ENCODE assay signal across 8 mouse cellular contexts in the genomic region with DNA sequence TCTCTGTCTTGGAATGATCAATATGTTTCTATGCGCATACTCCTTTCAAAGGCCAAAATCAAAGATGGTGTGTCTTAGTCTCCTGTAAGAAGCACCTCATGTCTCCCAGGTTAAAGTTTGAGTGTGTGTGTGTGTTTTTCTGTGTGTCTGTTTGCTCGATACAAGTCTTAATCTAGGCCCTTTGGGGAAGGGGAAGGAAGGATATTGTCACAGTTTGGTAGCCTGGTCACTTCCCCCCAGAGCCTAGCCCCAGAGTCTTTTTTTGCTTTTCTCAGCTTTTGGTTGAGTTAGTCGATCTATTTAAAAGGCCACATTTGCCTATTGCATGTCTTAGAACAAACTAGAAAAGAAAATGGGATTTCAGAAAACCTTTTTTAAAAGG. TPM values are rescaled to one million over a fixed set of nuclear protein-coding genes. Genes with fewer than 3 reads are reported as not detected.
DNase-seq lines count a peak whose midpoint lies in the region; ATAC-seq and TF ChIP-seq lines count a peak whose summit lies in the region.

No protein-coding gene starts in this region.

- no peaks in the 10 kb centered on the region for H3K9me3 ChIP-seq in heart, embryonic 13.5 days
- H3K9me3 ChIP-seq in ES-E14 (ENCODE audit: control insufficient read depth, insufficient read depth, low read depth, low read length): no peaks in the 10 kb centered on the region
- no peaks in the 10 kb centered on the region for H3K9me3 ChIP-seq in hindbrain, embryonic 12.5 days (replicated peaks)
- H3K9me3 ChIP-seq in midbrain, embryonic 11.5 days (ENCODE audit: control insufficient read depth, low read length): no peaks in the 10 kb centered on the region

- H3K4me1 ChIP-seq in heart, embryonic 13.5 days: peaks cover 28% of the 10 kb centered on the region
- H3K4me1 ChIP-seq in ES-E14 (ENCODE audit: control insufficient read depth in 2 of 2, insufficient read depth in 2 of 2, low read length in 2 of 2, poor library complexity in 1 of 2): peaks cover 14 to 27% of the 10 kb centered on the region in 2 experiments
- peaks cover 22% of the 10 kb centered on the region for H3K4me1 ChIP-seq in hindbrain, embryonic 12.5 days
- H3K4me1 ChIP-seq in midbrain, embryonic 11.5 days (ENCODE audit: control insufficient read depth, insufficient read depth, low read length): peaks cover 11% of the 10 kb centered on the region

- DNase-seq in heart, adult 8-10 months (ENCODE audit: low spot score): no peak
- DNase-seq in ES-E14 (ENCODE audit: low read depth, low spot score): no peak
- no peak for DNase-seq in midbrain, embryonic 11.5 days (ENCODE audit: low spot score, missing footprints)
- DNase-seq in frontal cortex, postnatal 14 days (ENCODE audit: low spot score in 2 of 2): no peak
- no peak for DNase-seq in left cerebral cortex, postnatal 25 days (ENCODE audit: low spot score in 2 of 2)

- in situ Hi-C loops in ES-E14 (cut with MboI; ENCODE audit: low sequenced_read_pairs in 2 of 2, unreplicated experiment in 2 of 2): no loop called here

- peak overlapping the region; percentile 100 for H3K9ac ChIP-seq in heart, embryonic 13.5 days
- H3K9ac ChIP-seq in ES-E14 (ENCODE audit: insufficient read depth, low read depth, low read length, poor library complexity, severe bottlenecking): peak overlapping the region; percentile 79; the same call in 1 of the 2 replicates
- H3K9ac ChIP-seq in hindbrain, embryonic 12.5 days: peak overlapping the region; percentile 91
- peak overlapping the region; percentile 87 for H3K9ac ChIP-seq in midbrain, embryonic 11.5 days (ENCODE audit: low read length)

- peak overlapping the region; percentile 97 for H3K4me3 ChIP-seq in heart, embryonic 13.5 days
- peak overlapping the region; percentile 88 to 99 for H3K4me3 ChIP-seq in ES-E14 (ENCODE audit: insufficient read depth in 1 of 2, low read depth in 1 of 2, low read length in 2 of 2, poor library complexity in 1 of 2, severe bottlenecking in 1 of 2)
- H3K4me3 ChIP-seq in hindbrain, embryonic 12.5 days: peak overlapping the region; percentile 81
- peak overlapping the region; percentile 83 for H3K4me3 ChIP-seq in midbrain, embryonic 11.5 days (ENCODE audit: low read depth, low read length)

- peak overlapping the region; percentile 90 for H3K27ac ChIP-seq in heart, embryonic 13.5 days (replicated peaks)
- H3K27ac ChIP-seq in ES-E14 (ENCODE audit: insufficient read depth, low read depth, low read length, poor library complexity, severe bottlenecking): no peak overlapping the region; the same call in 1 of the 2 replicates
- H3K27ac ChIP-seq in hindbrain, embryonic 12.5 days: peak overlapping the region; percentile 93
- no peak overlapping the region for H3K27ac ChIP-seq in midbrain, embryonic 11.5 days (ENCODE audit: low read depth, low read length)

- intact Hi-C loops in left cerebral cortex, postnatal 25 days (cut with DNase I): no loop called here

- no peak for ATAC-seq in heart, embryonic 13.5 days (ENCODE audit: extremely low read depth, insufficient number of reproducible peaks, low FRiP score, low TSS enrichment)
- no peak for ATAC-seq in hindbrain, embryonic 12.5 days (ENCODE audit: low FRiP score)
- no peak for ATAC-seq in midbrain, embryonic 11.5 days (ENCODE audit: low FRiP score)
- no peak for ATAC-seq in erythroid progenitor cell, adult 5-6 weeks (replicated peaks; ENCODE audit: low FRiP score, poor library complexity, severe bottlenecking)

- H3K27me3 ChIP-seq in heart, embryonic 13.5 days (replicated peaks): no peaks in the 10 kb centered on the region
- no peaks in the 10 kb centered on the region; the same call in 1 of the 2 replicates for H3K27me3 ChIP-seq in hindbrain, embryonic 12.5 days
- H3K27me3 ChIP-seq in midbrain, embryonic 11.5 days (ENCODE audit: control insufficient read depth, insufficient read depth, low read length): no peaks in the 10 kb centered on the region

- peak overlapping the region; percentile 78 for H3K4me2 ChIP-seq in heart, embryonic 13.5 days
- peak overlapping the region; percentile 59 for H3K4me2 ChIP-seq in hindbrain, embryonic 12.5 days (replicated peaks)
- H3K4me2 ChIP-seq in midbrain, embryonic 11.5 days: peak overlapping the region; percentile 51

- no peaks in the 10 kb centered on the region for H3K36me3 ChIP-seq in heart, embryonic 13.5 days
- no peaks in the 10 kb centered on the region for H3K36me3 ChIP-seq in ES-E14 (ENCODE audit: control insufficient read depth, insufficient read depth, low read length, poor library complexity, severe bottlenecking)
- H3K36me3 ChIP-seq in hindbrain, embryonic 12.5 days: no peaks in the 10 kb centered on the region
- no peaks in the 10 kb centered on the region for H3K36me3 ChIP-seq in midbrain, embryonic 11.5 days (ENCODE audit: control insufficient read depth, insufficient read depth, low read length)

- 41% methylated on average over 3 of the region's 3 CpGs for WGBS in heart, embryonic 13.5 days
- WGBS in hindbrain, embryonic 12.5 days: 48% methylated on average over 3 of the region's 3 CpGs
- WGBS in midbrain, embryonic 11.5 days: 60% methylated on average over 3 of the region's 3 CpGs

TF ChIP-seq in ES-E14, 5 proteins besides CTCF, POLR2A, EP300 and RAD21:
- TF ChIP-seq CHD2 (IDR thresholded peaks at IDR 0.05; ENCODE audit: low read depth, low read length) (no peak), ZNF384 (IDR thresholded peaks at IDR 0.05; ENCODE audit: low read depth, low read length) (no peak), MAFK (IDR thresholded peaks at IDR 0.05; ENCODE audit: insufficient read depth, low read depth, low read length) (no peak), ZC3H11A (IDR thresholded peaks at IDR 0.05; ENCODE audit: borderline replicate concordance, low read depth, low read length) (no peak), HCFC1 (IDR thresholded peaks at IDR 0.05; ENCODE audit: borderline replicate concordance, insufficient read depth, low read length) (no peak)

RNA-seq across cellular contexts. Expression of a gene that starts 3.1 kb away (rescaled TPM):
- polyA plus RNA-seq in heart, embryonic 13.5 days (2015; fragmentation: Nextera tagmentation; extraction: Ambion mirVana): 5.8 and 6.5 TPM in 2 replicates
- total RNA-seq in heart, adult 8-10 months (2022): 10 to 100 TPM; 23.0 to 31.0 (median 28.3) TPM
- total RNA-seq in ES-E14 (2012; rRNA removed): 73.1 and 98.4 TPM in 2 replicates
- polyA plus RNA-seq in hindbrain, embryonic 12.5 days (2016; fragmentation: Nextera tagmentation; extraction: Ambion mirVana): 18.2 and 21.1 TPM in 2 replicates
- polyA plus RNA-seq in midbrain, embryonic 11.5 days (2014; fragmentation: Nextera tagmentation; extraction: Ambion mirVana): 14.7 and 15.2 TPM in 2 replicates
- 128 and 139 TPM in 2 replicates for total RNA-seq in erythroid progenitor cell, adult 5-6 weeks (2015; ENCODE audit: low replicate concordance)
- 80.9 and 83.9 TPM in 2 replicates for total RNA-seq in erythroid progenitor cell, adult 5-6 weeks (2017; ENCODE audit: low replicate concordance)
- 10 to 100 TPM; 53.4 to 55.8 TPM for total RNA-seq in left cerebral cortex, postnatal 25 days (2021)

Comparison
In these comparisons a context has a peak if more than half of its experiments do, and no peak if none do; other contexts are left out.
1. H3K27ac ChIP-seq: peak in heart, embryonic 13.5 days (single experiment) and hindbrain, embryonic 12.5 days (single experiment); none in ES-E14 (single experiment) and midbrain, embryonic 11.5 days (single experiment).
2. Peak in every context shown above with its lines, with median percentiles within 50 percentile points of each other: H3K4me2 ChIP-seq, H3K4me3 ChIP-seq and H3K9ac ChIP-seq.